Mouse (Mus musculus) telencephalon, adult 2 months (tissue): ENCODE measurements around the gene Ablim2.

Source experiments
- DNase-seq: peaks from one replicate; pipeline ENCODE4 v3.0.0-alpha.2; 2011; ENCODE audit warnings: low read depth, low spot score

Ablim2 gene

GRCm38 (mm10) chr5:35811639-35812295, 54.1 kb downstream of the Ablim2 start:
- no peak for DNase-seq

- peak; percentile 87 for DNase-seq
Measured at GRCm38 (mm10) chr5:35814334-35814941, 56.8 kb downstream of the Ablim2 start.

DNA sequence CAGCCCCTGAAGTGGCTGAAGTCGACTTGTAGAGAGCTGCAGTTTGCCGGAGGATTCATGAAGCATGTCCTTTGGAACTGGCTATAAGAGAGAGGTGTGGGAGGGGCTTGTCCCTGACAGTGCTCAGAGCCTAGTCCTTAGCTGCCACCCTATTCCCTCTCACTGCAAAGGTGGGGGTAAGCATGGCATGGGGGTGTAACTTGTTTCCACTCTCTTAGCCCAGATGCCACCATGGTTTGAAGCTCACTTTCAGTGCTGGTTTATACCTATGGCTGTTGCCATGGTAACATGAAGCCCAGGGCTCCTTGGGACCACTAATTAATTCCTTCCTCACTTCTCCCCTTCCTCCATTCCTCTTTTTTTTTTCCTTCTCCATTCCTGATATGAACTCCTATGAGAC, 57.4 kb downstream of the Ablim2 start:
- DNase-seq: no peak

DNA sequence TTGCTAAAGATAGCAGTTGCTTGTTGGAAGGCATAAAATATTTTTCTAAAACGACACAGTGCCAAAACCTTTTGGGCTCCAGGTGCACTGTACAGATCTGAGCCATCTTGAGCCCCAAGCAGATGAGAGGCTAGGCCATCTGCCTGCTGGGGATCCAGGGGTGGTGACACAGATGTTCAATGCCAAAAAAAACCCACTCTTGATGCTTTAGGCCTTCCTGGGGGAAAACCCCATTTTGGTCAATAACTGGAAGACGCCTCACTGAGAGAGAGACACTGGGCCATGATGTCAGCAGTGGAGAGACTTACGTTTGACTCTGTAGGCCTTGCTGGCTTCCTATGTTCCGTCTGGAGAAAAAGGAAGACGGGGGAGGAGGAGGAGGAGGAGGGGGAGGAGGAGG, 59.6 kb downstream of the Ablim2 start:
- no peak for DNase-seq

- no peak for DNase-seq
Measured at GRCm38 (mm10) chr5:35817882-35818281, 60.2 kb downstream of the Ablim2 start.

DNA sequence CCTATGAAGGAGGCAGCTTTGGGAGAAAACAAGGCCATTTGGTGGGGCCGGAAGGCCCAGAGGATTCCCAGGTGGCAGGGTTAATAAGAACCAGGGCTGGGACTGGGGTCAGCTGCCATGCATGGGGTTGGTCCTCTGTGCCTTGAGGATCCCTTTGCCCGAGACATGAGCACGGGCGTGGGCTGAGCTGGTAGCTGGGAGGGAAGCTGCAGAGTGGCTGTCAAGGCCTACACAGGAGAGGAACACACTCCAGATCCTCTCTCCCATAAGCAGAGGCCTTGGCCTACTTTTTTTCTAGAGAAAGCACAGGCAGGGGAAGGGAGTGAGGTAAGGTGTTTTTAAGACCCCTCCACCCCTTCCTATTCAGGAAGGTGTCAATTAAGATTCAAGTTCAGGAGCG, 65.0 kb downstream of the Ablim2 start:
- no peak for DNase-seq

GRCm38 (mm10) chr5:35826465-35826864, 68.8 kb downstream of the Ablim2 start:
- no peak for DNase-seq

DNA sequence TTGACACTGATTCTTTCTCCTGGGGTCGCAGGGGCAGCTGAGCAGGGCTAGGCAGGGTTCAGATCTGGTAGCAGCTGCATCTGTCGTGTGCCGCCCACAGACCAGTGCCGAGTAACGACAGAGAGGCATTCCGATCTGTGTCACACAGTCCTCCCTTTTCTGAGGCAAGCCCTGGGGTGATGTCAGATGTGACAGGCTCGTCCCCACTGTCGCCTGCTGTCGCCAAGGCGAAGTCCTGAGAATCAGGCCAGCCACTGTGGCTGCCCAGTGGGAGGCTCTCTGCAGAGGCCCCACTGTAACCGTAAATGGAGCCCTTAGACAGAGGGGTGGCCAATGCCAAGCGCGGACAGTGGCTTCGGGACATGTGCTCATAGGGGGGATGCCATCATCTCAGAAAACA, 69.4 kb downstream of the Ablim2 start:
- peak; percentile 79 for DNase-seq

DNA sequence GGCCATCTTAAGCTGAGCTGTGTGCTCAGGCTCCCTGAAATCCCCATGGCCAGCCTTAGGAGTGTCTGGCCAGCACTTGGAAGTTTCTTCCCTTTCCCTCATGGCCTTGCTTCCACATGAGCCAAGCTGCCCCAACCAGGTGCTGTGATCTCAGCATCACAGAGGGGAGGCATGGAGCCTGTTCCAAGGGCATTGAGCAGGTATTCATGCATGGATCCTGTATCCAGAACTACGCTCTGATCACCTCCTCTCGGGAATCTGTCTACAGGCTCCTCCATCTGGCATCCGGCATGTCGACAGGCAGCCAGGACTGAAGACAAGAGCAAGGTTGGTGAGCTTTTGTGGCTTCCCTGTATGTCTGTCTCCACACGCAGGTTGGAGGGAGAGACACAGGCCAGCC, 70.2 kb downstream of the Ablim2 start:
- no peak for DNase-seq

DNA sequence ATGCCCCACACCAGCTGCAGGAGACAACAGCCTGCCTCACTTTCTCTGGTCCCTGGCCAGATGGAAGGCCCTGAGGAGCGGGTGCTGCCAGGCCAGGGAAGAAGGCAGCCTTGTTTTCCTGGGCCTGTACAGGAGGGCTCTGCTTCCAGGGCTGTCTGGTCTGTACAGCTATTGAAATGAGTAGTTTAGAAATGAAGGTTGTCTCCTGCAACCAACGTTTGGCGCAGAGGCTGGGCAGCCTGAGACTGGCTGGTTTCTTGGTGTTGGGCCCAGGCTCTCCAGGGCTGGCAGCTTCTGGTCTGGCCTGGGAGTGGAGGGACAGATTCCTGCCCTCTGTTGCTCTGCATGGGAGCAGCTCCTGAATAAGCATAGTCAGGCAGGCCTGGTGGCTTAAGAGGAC, 72.4 kb downstream of the Ablim2 start:
- peak; percentile 60 for DNase-seq

GRCm38 (mm10) chr5:35833881-35834280, 76.2 kb downstream of the Ablim2 start:
- DNase-seq: no peak

DNA sequence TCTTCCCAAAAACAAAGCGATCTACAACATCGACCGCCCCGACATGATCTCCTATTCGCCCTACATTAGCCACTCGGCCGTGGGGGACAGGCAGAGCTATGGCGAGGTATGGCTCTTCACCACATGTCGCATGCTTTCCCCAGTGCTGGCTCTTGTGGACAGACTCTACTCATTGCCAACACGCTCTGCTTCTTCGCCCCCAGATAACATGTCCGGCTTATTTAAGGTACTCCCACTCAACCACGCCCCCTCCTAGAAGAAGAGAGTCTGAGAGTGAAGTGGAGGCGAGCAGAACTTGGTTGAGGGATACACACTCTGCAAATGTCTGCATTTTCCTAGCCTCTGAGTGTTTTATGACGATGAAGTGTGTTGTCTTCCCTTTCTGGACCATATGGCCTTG, 79.3 kb downstream of the Ablim2 start:
- DNase-seq: peak; percentile 75

DNA sequence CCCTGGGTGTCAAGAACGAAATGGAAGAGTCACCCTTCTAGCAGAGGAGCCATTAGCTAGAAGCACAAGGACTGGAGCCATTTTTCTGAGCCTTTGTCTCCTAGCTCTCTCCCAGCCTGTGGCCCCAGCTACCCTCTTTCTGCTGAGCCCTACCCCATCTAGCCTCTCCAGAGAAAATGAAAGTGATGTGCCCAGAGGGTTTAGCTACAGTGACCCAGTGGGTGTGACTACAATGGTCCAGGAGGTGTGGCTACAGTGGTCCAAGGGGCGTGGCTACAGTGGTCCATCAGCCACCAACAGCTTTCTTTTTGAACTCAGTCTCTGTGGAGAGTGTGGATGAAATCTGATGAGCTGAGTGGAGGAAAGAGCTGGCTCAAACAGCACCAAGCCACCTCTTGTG, 81.6 kb downstream of the Ablim2 start:
- no peak for DNase-seq

- no peak for DNase-seq
Measured at GRCm38 (mm10) chr5:35851485-35851884, 93.8 kb downstream of the Ablim2 start.

- DNase-seq: no peak
Measured at GRCm38 (mm10) chr5:35853463-35853862, 95.8 kb downstream of the Ablim2 start.

DNA sequence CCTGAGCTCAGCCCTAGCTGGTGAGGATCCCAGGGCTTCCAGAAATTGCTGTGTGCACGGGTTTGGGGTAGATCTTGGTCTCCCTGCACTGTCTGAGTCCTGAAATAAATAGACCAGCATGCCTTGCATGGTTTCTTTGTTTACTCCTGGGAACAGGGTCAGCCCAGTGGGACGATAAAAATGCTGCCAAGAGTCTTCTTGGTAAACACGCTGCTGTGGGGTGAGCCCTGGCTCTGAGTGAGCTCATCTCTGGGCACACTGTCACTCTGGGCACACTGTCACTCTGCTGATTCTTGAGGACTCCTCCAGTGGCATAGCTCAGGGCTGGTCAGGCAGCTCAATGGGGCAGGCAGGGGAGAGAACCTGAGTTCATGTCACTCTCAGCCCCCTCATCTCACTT, 98.6 kb downstream of the Ablim2 start:
- DNase-seq: no peak

GRCm38 (mm10) chr5:35858069-35858468, 100.4 kb downstream of the Ablim2 start:
- DNase-seq: no peak

DNA sequence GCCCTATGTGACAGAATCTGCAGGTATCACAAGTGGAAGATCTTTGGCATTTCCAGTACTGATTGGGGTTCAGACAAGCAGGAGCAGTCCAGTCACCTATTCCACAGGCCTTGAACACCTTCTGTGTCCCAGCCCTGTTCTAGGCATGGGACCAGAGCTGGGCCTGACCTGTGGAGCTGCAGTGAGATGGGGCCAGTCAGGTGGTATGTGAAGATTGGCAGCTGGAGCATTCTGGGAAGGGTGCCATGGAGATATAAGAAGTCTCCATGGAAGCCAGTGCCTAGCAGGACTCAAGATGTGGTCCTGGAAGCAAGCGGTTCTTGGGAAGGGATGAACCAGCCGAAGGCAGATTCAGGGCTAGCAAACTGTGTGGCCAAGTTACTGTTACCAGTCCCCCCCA, 103.8 kb downstream of the Ablim2 start:
- DNase-seq: no peak

DNA sequence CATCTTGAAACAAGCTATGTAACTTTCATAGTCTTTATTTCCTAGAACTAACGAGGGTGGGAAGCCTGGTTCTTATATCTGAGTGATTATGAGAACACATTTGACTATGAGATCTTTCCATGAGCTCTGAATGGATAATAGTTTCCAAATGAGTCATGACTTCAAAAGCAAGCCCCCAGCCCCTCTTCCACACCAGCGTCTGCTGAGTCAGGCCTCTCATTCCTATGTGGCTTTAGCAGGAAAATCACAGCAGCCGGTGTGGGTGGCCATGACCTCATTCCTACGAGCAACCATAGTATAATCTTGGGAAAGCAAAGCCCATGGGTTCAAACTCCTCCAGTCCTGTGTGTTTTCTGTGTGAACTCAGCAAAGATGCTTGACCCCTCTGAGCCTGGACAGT, 112.3 kb downstream of the Ablim2 start:
- no peak for DNase-seq

DNA sequence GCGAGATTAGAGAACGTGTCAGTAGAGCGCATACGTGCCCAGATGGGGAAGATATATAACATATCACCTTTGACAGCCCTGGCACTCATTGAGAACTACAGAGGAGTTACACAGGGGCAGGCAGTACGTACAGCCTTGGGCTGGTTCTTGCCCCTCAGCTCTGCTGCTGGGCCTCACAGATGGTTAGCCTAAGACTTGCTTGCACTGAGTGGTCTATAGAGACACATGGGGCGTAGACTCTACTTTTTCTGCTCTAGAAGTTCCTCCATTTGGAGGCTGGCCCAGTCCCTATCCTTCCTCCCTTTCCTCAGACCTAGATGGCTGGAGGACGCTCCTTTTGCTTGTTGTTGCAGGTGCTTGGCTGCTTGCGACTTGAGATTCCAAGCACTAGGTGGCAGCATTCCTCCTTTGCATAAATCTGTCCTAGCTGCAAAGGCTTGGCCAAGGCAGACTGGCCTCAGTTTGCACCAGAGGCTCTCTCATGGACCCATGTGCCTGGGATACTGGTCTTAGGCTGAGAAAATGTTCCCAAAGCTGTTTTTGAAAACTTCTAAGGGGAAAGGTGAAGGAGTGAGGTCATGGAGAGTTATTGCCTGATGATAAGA, 112.8 kb downstream of the Ablim2 start:
- DNase-seq: peak; percentile 68

DNA sequence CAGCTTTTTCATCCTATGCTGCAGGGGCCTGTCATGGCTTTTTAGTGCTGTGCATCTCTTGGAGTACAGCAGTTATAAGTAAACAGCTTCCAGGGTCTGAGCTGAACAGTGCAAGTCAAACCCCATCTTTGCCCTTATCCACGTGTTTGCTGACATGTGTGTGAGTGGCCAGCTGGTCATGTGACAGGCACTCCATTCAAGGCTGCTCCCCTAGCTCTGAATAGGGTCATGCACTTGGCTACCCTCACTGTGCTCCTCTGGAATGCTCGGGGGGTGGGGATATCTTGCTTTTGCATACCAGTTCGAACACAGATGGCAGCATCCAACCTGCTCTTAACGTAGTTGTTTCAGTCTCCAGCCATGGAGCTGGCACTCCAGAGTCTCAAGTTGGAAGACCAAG, 115.7 kb downstream of the Ablim2 start:
- DNase-seq: no peak

- DNase-seq: no peak
Measured at GRCm38 (mm10) chr5:35876236-35876635, 118.6 kb downstream of the Ablim2 start.

- DNase-seq: peak; percentile 85
Measured at GRCm38 (mm10) chr5:35879199-35879598, 121.5 kb downstream of the Ablim2 start.
